Mouse (Mus musculus): ENCODE data around the gene Fgf16. TPM values are rescaled to one million over a fixed set of nuclear protein-coding genes. Genes with fewer than 3 reads are reported as not detected.

The Fgf16 gene
- polyA plus RNA-seq, 1 experiment: 0.83 TPM

DNA sequence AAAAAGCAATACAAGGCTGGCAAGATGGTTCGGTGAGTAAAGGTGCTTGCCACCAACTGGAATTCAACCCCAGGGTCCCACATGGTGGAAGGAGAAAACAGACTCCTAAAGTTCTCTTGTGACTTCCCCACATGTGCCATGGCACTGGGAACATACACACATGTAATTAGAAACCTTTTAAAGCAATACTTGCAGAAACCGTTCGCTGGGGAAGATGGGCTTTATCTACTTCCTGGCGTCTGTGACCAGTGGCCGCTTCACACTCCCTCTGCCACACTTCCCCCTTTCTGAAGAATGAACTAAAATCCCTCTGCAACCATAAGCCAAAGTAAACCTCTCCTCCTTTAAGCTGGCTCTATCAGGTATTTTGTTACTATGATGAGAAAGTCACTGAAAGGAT is 60.4 kb downstream of the Fgf16 start:
- Histone ChIP-seq H3K27ac (replicated peaks; ENCODE audit: low read depth, low read length) (no peak overlapping the region), H3K4me3 (ENCODE audit: insufficient read depth, low read depth, low read length) (no peak overlapping the region), H3K4me1 (ENCODE audit: control insufficient read depth, insufficient read depth, insufficient read length, low read length) (no peaks in the 10 kb centered on the region)

Other genes starting within 250 kb of the Fgf16 start
- gene Atrx, start 165.1 kb downstream of the Fgf16 start, polyA plus RNA-seq (2012; ENCODE audit: insufficient read depth, insufficient read length, missing spikeins): 37.4 and 43.6 TPM in 2 replicates
- 30.4 and 33.4 TPM in 2 replicates for gene Magt1, start 247.6 kb downstream of the Fgf16 start, polyA plus RNA-seq (2012; ENCODE audit: insufficient read depth, insufficient read length, missing spikeins)